Mouse (Mus musculus) cerebellum, adult 11 months (tissue): ENCODE results near the gene Spi1.
"Not testable (repeated sequence)": the region's sequence is repeated elsewhere in the genome, so short reads cannot be mapped to it uniquely, and the experiment has no call there.

Experiments used
- DNase-seq: peaks from one replicate; pipeline ENCODE4 v3.0.0; 2022

The Spi1 gene

DNA sequence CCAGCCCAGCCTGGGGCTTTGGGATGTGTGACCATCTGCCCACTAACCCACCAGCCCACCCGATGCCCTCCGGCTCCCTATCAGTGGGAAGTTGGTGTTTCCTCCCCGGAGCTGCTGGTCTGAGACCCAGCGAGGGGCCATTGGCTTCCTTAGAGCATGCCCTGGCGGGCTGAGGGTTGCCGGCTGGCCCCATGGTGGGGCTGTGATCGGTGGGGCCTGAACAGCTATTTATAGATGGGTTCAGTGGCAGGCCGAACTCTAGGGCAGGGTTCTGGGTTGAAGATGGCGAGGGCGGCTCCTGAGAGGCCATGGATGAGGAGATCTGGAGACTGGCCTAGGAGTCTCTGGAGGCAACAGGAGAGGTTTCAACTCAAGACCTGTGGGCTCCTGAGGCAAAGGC is 14.8 kb downstream of the Spi1 start:
- no peak for DNase-seq

DNA sequence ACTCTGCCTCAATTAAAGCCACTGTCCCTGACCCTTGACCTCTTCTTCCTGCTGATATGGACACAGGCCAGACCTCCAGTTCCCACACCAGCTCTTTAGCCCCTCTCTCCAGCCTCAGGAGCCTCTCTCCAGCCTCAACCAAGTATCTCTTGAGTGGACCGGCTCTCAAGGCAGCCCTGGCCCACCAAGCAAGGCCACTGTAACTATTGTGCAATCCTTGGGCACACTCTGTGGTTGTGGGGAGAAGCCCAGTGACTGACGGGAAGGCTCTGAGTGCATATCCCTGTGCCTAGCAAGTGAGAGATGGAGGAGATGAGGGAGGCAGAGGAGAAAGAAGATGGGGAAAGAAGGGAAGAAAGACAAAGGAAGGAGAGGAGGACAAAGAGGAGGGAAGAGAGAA is 16.0 kb downstream of the Spi1 start:
- DNase-seq: no peak

DNA sequence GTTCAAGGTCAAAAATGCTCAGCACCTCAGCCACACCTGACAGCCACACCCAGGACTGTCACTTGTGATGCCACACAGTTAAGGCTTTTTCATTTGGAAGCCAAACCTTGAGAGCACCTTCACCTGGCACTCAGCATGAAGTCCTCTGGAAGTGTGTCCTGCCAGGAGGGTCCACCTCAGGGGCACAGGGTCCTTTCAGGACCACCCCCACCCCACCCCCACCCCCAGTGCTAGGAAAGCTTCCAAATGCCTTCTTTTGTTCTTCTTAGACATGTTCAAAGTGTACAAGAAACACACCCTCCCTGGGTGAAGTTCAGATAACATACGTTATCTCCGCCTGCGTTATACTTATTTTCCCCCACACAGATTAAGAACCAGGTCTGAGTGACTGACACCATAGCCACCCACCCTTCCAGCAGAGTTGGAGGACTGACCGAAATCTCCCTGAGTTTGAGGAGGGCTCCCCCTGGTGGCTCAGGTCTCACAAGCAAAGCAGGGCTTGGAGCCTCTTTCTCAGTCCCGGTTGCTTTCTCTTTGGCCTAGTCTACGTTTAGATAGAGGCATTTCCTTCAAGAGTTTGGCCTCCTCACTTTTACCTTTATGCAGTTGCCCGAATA is 19.0 kb downstream of the Spi1 start:
- peak; percentile 87 for DNase-seq

DNA sequence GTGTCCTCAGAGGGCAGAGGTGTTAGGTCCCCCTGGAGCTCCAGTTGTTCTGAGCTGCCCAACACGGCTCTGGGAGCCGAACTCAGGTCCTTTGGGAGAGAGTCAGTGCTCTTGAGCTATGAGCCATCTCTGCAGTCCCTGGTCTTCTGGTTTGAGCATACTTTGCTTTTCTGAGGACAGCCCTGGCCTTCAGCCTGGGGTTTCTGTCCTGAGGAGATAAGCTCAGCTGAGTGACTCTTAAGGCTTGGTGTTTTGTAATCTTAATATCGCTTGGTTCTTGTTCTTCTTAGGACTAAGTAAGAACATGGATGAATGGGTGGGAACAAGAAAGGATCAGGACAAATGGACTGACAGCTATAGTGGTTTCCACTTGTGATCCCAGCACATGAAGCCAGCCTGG is 26.0 kb downstream of the Spi1 start:
- no peak for DNase-seq

DNA sequence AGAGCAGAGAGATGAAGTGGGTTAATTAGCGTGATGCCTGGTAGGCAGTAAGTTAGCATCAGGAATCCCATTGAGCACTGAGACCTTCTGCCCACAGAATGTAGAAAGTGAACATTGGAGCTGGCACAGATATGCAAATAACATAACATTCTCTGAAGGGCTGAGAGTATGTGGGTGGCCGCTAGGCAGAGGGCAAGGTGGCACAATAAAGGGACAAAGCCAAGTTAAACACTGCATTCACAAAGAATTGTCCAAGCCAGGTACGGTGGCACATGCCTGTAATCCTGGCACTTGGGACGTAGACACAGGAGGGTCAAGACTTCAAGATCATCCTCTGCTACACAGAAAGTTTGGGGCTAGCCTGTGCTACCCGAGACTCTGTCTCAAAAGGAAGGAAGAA is 27.1 kb downstream of the Spi1 start:
- DNase-seq: no peak

DNA sequence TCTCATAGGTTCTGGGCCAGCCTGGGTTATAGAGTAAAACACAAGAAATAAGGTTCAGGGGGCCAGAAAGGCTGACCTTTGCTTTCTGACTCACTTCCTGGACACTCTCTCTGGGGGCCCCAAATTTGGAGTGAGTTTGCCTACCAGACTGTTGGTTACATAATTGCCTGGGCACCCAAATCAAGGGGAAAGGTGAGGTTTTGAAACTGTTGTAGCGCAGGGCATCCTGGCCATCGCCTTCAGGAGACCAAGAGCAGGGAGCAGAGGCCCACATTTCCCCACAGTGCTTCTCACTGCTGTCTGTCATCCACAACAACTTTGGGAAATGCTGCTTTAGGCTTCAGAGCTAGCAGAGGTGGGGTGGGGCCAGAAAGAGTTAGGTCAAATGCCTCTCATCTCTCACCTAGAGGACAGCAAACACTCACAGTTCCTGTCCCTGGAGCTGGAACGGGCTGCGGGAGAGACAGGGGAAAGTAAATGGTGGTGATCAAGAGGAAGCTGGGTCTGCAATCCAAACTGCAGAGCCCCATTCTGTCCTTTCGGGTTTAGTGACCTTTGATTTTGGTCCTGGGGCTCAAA is 27.7 kb downstream of the Spi1 start:
- DNase-seq: no peak

DNA sequence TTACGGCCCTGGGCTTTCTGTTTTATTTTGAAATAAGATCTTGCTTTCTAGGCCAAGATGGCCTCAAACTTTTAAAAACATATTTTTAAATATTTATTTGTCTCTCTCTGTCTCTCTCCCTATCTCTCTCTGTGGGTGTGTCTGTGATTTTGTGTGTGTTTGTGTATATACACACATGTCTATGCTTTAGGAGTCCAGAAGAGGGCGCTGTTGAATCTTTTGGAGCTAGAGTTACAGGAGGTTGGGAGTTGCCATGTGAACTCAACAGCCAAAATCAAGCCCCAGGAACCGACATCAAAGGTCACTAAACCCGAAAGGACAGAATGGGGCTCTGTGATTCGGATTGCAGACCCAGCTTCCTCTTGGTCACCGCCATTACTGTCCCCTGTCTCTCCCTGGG is 28.2 kb downstream of the Spi1 start:
- DNase-seq: no peak

DNA sequence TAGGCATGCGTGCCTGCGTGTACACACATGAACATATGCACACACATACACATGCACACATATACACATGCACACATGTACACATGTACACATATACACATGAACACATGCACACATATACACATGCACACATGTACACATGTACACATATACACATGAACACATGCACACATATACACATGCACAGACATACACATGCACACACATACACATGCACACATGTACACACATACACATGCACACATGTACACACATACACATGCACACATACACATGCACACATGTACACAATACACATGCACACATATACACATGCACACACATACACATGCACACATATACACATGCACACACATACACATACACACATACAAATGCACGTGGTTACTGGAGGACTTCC is 29.6 kb downstream of the Spi1 start:
- not testable (repeated sequence) for DNase-seq

DNA sequence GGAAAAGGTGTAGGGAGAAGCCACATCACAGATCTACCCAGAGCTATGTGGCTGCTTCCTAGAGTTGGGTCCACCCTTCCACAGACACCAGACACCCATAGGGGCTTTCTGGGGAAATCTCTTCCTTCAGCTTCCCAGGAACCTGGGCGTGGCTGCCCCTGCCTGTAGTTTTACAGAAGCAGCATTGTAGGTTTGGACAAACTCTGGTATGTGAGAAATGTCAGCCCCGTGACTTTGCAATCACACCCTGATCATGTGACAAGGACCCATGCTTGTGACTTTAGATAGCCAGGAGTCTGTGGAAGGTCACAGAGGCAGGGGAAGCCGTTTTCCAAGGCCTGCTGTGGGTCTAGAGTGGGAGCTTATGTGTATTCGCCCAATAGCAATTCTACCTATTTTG is 30.3 kb downstream of the Spi1 start:
- DNase-seq: no peak

DNA sequence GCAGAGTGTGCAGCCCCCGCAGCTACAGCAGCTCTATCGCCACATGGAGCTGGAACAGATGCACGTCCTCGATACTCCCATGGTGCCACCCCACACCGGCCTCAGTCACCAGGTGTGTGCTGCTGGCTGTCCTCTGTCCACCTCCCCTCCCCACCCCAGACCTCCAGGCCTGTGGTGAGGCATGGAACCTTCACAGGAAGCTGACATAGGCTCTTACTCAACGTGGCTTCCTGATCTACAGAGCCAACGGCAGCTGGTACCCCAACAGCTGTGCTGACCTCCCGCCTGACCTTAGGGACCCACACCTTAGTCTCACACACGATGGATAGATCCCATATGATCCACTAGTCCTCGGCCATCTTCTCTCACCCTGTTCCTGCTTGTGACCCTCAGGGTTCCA is 31.1 kb downstream of the Spi1 start:
- DNase-seq: no peak

DNA sequence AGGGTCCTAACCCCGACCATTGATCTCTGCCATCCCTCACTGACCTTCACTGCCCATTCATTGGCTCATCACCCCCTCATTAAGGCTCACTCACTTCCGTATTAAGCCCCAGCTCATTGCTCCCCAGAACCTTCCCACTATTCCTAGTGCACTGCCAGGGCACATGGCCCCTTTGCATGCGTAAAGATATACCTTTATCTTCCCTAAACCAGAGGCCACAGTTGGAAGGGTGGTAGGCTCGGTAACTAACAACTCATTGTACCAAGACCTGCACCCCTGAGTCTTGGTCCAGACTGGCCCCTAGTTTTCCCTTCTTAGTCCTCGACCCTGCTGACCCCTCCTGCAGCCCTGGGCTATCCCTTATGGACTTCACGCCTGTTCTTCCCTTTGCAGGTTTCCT is 31.7 kb downstream of the Spi1 start:
- no peak for DNase-seq

DNA sequence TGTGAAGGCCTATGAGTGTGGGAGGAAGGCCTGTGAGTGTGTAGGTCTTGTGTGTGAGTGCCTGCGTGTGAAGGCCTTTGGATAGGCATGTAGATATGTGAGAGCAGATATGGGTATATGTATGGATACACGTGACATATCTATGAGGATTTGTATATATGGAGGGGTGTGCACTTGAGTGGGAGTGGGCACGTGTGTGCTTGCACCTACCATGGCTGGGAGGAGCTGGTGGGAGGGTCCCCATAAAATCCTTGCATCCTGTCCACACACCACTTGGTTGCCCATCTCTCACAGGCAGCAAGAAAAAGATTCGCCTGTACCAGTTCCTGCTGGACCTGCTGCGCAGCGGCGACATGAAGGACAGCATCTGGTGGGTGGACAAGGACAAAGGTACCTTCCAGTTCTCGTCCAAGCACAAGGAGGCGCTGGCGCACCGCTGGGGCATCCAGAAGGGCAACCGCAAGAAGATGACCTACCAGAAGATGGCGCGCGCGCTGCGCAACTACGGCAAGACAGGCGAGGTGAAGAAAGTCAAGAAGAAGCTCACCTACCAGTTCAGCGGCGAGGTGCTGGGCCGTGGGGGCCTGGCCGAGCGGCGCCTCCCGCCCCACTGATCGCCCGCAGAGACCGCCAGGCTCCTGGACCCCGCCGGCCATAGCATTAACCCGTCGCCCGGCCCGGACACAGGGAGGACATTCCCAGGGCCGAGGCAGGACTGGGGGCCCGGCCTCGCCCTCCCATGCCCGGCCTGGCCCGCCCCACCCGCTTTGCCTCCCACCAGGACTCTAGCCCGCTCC is 32.8 kb downstream of the Spi1 start:
- DNase-seq: peak; percentile 99

DNA sequence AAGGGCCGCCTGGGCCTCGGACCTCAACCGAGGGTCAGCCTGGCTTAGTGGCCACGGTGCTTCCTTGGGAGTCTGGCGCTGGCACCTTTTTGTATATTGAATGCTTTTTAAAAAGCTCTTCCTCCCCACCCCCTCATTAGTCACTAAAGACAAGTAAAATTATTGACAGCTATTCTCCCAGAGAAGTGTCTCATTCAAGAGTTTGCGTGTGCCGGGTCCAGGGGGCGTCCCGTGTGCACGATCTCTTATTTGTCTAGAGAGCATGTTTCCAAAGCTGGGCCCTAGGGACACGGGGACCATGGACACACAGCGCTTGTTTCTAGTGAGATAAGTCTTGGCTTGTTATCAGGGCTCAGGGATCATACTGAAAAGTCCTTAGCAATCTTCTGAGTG is 33.4 kb downstream of the Spi1 start:
- DNase-seq: no peak

DNA sequence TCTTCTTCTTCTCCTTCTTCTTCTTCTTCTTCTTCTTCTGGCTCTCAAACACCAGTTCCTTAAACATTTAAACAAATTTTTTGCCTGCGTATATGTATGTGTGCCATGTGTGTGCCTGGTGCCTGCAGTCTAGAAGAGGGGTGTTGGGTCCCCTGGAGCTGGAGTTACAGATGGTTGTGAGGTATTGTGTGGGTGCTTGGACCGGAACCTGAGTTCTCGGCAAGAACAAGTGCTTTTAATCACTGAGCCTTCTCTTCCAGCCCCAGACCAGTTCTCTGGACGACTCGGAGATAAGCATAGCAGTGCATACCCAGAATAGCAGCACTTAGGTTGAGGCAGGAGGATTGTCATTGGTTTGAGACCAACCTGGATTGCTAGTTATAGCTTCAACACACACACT is 34.7 kb downstream of the Spi1 start:
- no peak for DNase-seq

DNA sequence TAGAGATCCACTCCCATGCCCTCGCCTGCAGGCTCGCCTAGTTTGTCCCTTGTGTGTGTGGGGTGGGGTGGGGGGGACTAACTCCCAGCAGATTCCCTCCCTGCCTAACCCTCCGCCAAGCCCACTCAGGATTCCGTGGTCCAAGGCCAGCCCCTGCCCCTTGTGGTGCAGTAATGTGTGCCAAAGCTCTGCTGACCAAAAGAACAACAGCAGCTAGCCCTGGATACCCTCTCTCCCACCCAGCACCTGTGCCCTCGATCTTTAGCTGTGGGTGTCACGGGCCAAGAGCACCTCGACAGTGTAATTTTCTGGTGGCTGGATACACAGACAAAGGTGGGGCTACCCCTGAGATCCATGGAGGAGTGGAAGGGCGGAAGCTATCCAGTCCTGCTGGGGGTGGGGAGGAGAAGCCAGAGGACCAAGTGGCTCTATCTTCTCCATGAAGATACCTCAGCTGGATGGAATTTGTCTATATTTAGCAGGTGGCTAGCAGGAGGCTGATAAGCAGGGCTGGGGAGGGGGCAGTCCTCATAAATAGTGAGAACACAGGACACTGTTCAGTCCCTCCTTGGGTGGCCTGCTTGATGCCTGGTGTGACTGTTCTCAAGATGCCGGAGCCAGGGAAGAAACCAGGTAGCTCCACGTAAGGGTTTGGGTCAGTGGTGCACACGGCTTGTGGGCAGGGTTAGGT is 35.5 kb downstream of the Spi1 start, which contains the start of gene Mybpc3:
Mybpc3 (plus strand) TSS at position 560 of the 691 bp plus-strand sequence.
- DNase-seq: no peak

DNA sequence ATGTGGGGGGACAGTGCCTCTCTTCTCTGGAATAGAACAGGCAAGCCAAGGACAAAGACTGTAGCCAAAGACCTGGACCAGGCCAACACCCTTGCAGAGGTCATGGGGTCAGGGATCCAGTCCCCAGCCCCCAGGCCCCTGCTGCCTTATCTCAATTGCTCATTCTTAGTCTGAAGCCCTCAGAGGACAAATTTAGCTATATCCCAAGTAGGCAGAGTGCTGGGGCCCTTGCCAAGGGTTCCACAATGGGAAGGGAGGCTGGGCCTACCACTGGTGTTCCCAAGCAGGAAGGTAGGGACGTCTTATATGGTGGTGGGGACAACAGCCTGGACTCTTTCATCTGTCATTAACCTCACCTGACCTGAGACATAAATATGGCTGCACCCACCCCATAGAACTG is 36.5 kb downstream of the Spi1 start:
- DNase-seq: peak; percentile 50

DNA sequence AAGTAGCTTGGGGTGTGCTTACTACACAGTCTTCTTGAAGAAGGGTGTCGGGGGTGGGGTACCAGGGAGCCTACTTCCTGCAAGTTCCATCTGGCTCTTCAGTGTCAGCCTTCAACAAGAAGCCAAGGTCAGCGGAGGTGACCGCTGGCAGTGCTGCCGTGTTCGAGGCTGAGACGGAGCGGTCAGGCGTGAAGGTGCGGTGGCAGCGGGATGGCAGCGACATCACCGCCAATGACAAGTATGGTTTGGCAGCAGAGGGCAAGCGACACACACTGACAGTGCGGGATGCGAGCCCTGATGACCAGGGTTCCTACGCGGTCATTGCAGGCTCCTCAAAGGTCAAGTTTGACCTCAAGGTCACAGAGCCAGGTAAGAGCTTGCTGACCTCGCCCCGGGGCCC is 36.9 kb downstream of the Spi1 start:
- DNase-seq: peak; percentile 81

DNA sequence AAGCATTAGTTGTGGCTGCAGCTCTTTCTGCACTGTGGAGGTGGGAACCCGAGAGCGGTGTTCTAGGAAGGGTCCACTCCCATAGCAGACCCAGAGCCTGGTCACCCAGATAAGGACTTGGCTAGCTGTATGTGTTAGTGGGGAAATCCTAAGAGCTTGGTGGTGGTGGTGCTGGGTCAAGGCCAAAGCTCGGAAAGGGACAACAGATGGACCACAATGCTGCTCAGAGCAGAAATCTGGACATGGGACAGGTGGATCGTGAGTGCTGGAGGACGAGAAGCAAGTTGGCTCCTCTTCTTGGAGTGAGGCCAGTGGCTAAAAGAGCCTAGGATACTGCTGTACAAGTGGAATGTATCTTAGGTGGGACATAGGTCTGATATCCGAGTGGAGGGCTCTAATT is 37.4 kb downstream of the Spi1 start:
- DNase-seq: peak; percentile 96

DNA sequence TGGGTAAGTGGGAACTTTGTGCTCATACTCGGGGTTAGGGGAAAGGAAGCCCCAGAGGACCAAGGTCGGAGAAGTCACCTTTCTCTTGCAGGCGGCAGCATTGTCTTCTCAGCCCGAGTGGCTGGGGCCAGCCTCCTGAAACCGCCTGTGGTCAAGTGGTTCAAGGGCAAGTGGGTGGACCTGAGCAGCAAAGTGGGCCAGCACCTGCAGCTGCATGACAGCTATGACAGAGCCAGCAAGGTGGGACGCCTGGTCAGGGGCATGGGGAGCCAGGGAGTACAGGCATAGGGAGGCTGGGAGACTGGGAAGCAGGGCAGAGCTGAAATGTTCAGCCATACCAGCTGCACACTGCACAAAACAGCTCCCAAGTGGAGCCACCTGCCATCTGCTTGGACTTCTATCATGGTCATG is 38.1 kb downstream of the Spi1 start:
- DNase-seq: peak; percentile 48

DNA sequence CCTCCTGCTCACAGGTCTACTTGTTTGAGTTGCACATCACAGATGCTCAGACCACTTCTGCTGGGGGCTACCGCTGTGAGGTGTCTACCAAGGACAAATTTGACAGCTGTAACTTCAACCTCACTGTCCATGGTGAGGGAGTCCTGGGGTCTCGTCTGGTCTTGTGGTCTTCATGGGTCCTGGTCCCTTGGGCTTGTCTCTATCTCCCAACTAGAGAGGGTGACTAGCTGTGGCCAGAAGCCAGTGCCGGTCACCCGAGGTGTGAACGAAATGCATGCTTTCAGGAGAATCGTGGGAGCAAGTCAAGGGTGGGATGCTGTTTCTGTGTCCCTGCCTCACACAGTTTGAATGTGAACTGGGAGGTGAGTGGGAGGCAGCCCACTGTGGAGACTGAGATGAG is 38.8 kb downstream of the Spi1 start:
- DNase-seq: no peak

DNA sequence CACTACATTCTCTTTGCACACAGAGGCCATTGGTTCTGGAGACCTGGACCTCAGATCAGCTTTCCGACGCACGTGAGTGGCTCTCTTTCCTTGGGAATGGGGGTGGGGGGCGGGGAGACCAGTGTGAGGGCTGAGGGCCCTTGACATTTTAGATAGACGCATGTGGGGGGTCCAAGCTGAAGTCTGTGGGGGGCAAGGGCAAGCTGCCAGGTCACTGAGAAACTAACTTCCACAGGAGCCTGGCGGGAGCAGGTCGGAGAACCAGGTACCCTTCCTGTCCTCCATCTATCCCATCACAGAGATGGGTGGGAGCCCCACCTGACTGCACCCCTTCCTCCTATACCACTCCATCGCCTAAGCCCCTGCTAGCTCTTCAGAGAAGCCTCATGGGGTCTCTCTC is 39.3 kb downstream of the Spi1 start:
- no peak for DNase-seq

DNA sequence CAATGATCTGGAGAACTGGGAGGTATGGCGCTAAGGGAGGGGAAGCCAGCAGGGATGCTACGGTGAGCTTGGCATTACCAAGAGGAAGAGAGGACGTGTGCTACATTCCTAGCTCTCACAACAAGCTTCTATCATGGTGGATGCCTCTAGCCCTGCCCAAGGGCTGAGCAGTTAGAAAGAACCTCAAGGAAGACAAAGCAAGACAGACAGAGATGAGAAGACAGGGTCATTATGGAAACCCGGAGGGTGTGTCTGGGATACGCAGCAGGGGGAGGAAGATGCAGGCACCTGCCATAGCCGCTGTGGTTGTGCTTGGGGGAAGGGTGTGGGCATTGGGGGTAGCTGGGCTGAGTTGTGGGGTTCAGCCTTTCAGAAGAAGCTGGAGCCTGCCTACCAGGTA is 41.3 kb downstream of the Spi1 start:
- no peak for DNase-seq

DNA sequence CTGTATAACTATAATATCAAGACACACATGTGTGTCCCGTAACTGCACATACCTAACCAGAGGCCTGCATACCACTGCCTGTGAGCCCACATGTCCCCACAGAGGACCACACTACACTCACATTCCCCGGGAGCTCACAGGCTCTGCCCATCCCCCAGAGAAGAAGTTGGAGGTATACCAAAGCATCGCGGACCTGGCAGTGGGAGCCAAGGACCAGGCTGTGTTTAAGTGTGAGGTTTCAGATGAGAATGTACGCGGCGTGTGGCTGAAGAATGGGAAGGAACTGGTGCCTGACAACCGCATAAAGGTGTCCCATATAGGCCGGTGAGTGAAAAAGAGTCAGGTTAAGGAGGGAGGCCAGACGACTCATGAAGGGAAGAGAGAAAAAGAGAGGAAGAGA is 42.9 kb downstream of the Spi1 start:
- DNase-seq: no peak

DNA sequence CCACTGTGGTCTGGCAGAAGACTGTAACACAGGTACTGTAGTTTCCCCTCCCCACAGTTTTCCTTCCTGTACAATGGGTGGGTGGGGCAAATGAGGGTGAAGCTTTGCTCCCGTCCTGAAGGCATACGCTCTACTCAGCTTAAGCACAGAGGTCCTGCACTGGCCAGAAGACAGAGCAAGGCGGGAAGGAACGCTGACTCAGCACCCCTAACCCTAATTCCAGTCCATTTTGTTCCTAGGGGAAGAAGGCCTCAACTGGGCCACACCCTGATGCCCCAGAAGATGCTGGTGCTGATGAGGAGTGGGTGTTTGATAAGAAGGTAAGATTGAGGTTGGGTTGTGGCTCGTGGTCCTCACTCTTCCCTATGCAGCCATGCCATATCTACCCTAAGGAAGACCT is 46.6 kb downstream of the Spi1 start:
- no peak for DNase-seq
